Mouse (Mus musculus) cerebral cortex, adult 2 months (tissue): Measurements from ENCODE around the gene Efcab3.

Source experiments
- WGBS: fragments of 180-500 bp; shearing (Covaris S2); methylation state at CpG from one replicate; pipeline ENCODE4 v1.1.7; 2018; 5-methylcytosine and 5-hydroxymethylcytosine counted together

Efcab3 gene

GRCm38 (mm10) chr11:105063292-105063691, at the start of gene Efcab3:
Gene Efcab3, plus strand, starts transcription at chr11:105063592.
- WGBS: 87% methylated on average over 5 of the region's 5 CpGs

GRCm38 (mm10) chr11:105021071-105021470, 42.3 kb upstream of the Efcab3 start:
- 71% methylated on average over 7 of the region's 7 CpGs for WGBS

- 78% methylated on average over 6 of the region's 6 CpGs for WGBS
These were observed 34.5 kb upstream of the Efcab3 start for GRCm38 (mm10) chr11:105028744-105029348.

GRCm38 (mm10) chr11:105029525-105029924, 33.9 kb upstream of the Efcab3 start:
- 81% methylated on average over 8 of the region's 8 CpGs for WGBS

- 92% methylated on average over 6 of the region's 6 CpGs for WGBS
These were observed 33.2 kb upstream of the Efcab3 start for GRCm38 (mm10) chr11:105030229-105030628.

- WGBS: 63% methylated on average over 2 of the region's 2 CpGs
These were observed 32.3 kb upstream of the Efcab3 start for GRCm38 (mm10) chr11:105031103-105031502.

- 87% methylated on average over 1 of the region's 1 CpGs for WGBS
These were observed 28.3 kb upstream of the Efcab3 start for GRCm38 (mm10) chr11:105035081-105035480.

- 73% methylated on average over 22 of the region's 22 CpGs for WGBS
These were observed 49.1 kb downstream of the Efcab3 start for GRCm38 (mm10) chr11:105112448-105112847.

GRCm38 (mm10) chr11:105117814-105118213, 54.4 kb downstream of the Efcab3 start:
- 92% methylated on average over 7 of the region's 7 CpGs for WGBS

- 37% methylated on average over 4 of the region's 4 CpGs for WGBS
These were observed 57.2 kb downstream of the Efcab3 start for GRCm38 (mm10) chr11:105120551-105121061.

- WGBS: 72% methylated on average over 5 of the region's 5 CpGs
These were observed 58.4 kb downstream of the Efcab3 start for GRCm38 (mm10) chr11:105121792-105122191.

- WGBS: 7% methylated on average over 9 of the region's 9 CpGs
These were observed 60.6 kb downstream of the Efcab3 start for GRCm38 (mm10) chr11:105123986-105124385.

- WGBS: under 1% methylated on average over 38 of the region's 38 CpGs
These were observed 62.5 kb downstream of the Efcab3 start, which contains the start of gene Mettl2 for GRCm38 (mm10) chr11:105125735-105126519. Gene Mettl2, plus strand, starts transcription at chr11:105126425.

- under 1% methylated on average over 49 of the region's 49 CpGs for WGBS
These were observed 63.2 kb downstream of the Efcab3 start for GRCm38 (mm10) chr11:105126520-105127029.

GRCm38 (mm10) chr11:105135692-105136091, 72.3 kb downstream of the Efcab3 start:
- WGBS: 92% methylated on average over 7 of the region's 7 CpGs

- WGBS: 100% methylated on average over 2 of the region's 2 CpGs
These were observed 73.9 kb downstream of the Efcab3 start for GRCm38 (mm10) chr11:105137255-105137654.

GRCm38 (mm10) chr11:105140512-105140911, 77.1 kb downstream of the Efcab3 start:
- 95% methylated on average over 8 of the region's 8 CpGs for WGBS

GRCm38 (mm10) chr11:105141115-105141514, 77.7 kb downstream of the Efcab3 start:
- WGBS: 94% methylated on average over 5 of the region's 5 CpGs

- 87% methylated on average over 3 of the region's 3 CpGs for WGBS
These were observed 80.7 kb downstream of the Efcab3 start for GRCm38 (mm10) chr11:105144084-105144483.

- 79% methylated on average over 11 of the region's 11 CpGs for WGBS
These were observed 81.3 kb downstream of the Efcab3 start for GRCm38 (mm10) chr11:105144508-105145210.

- WGBS: 85% methylated on average over 10 of the region's 10 CpGs
These were observed 81.8 kb downstream of the Efcab3 start for GRCm38 (mm10) chr11:105145211-105145610.

- WGBS: 65% methylated on average over 3 of the region's 3 CpGs
These were observed 83.2 kb downstream of the Efcab3 start, which contains the start of gene Gm10842 for GRCm38 (mm10) chr11:105146593-105146992. Gene Gm10842, plus strand, starts transcription at chr11:105146893.
